Mouse (Mus musculus): Measurements from ENCODE around the gene Neurl1a. TPM values are rescaled to one million over a fixed set of nuclear protein-coding genes. Genes with fewer than 3 reads are reported as not detected.

Gene Neurl1a
- total RNA-seq, 2 experiments from 2014 or later = 63.6 to 86.9 TPM

- intact Hi-C loops (cut with DNase I; ENCODE audit: low total_unique reads) = no loop called here
- DNase-seq = no peak
These were observed 15.4 kb upstream of the Neurl1a start for GRCm38 (mm10) chr19:47163176-47163744.

GRCm38 (mm10) chr19:47166758-47167157 is 11.9 kb upstream of the Neurl1a start:
- intact Hi-C loops (cut with DNase I; ENCODE audit: low total_unique reads) = loop anchor here (5.0 kb wide), 1 partner anchor 49 kb away; no protein-coding TSS in a partner anchor

GRCm38 (mm10) chr19:47167617-47168214 is 10.9 kb upstream of the Neurl1a start:
- no peak for DNase-seq
- intact Hi-C loops (cut with DNase I; ENCODE audit: low total_unique reads) = loop anchor here (5.0 kb wide), 1 partner anchor 50 kb away; no protein-coding TSS in a partner anchor

More at GRCm38 (mm10) chr19:47166758-47167157, 11.9 kb upstream of the Neurl1a start:
- DNase-seq = no peak

GRCm38 (mm10) chr19:47168223-47168622 is 10.4 kb upstream of the Neurl1a start:
- intact Hi-C loops (cut with DNase I; ENCODE audit: low total_unique reads) = loop anchor here (5.0 kb wide), 1 partner anchor 51 kb away; no protein-coding TSS in a partner anchor
- no peak for DNase-seq

- intact Hi-C loops (cut with DNase I; ENCODE audit: low total_unique reads) = loop anchor here (5.0 kb wide), 1 partner anchor 52 kb away; no protein-coding TSS in a partner anchor
These were observed 9.7 kb upstream of the Neurl1a start for GRCm38 (mm10) chr19:47168793-47169412.

GRCm38 (mm10) chr19:47174515-47174914 is 4.1 kb upstream of the Neurl1a start:
- intact Hi-C loops (cut with DNase I; ENCODE audit: low total_unique reads) = no loop called here
- no peak for DNase-seq

More at GRCm38 (mm10) chr19:47168793-47169412, 9.7 kb upstream of the Neurl1a start:
- DNase-seq = peak; percentile 81

GRCm38 (mm10) chr19:47175472-47175871 is 3.1 kb upstream of the Neurl1a start:
- DNase-seq = no peak
- intact Hi-C loops (cut with DNase I; ENCODE audit: low total_unique reads) = loop anchor here (5.0 kb wide), 1 partner anchor 162 kb away; no protein-coding TSS in a partner anchor

GRCm38 (mm10) chr19:47176916-47177505 is 1.6 kb upstream of the Neurl1a start:
- no peak for DNase-seq
- intact Hi-C loops (cut with DNase I; ENCODE audit: low total_unique reads) = loop anchor here (2.0 to 5.0 kb wide), 2 partner anchors 86 to 160 kb away; no protein-coding TSS in a partner anchor

GRCm38 (mm10) chr19:47178001-47178400 is 619 bp upstream of the Neurl1a start:
- intact Hi-C loops (cut with DNase I; ENCODE audit: low total_unique reads) = loop anchor here (5.0 kb wide), 1 partner anchor 159 kb away; no protein-coding TSS in a partner anchor
- peak; percentile 37 for DNase-seq

- intact Hi-C loops (cut with DNase I; ENCODE audit: low total_unique reads) = loop anchor here (5.0 kb wide), 1 partner anchor 158 kb away; no protein-coding TSS in a partner anchor
- no peak for DNase-seq
These were observed 721 bp downstream of the Neurl1a start for GRCm38 (mm10) chr19:47179272-47179809.

- no peak for DNase-seq
- intact Hi-C loops (cut with DNase I; ENCODE audit: low total_unique reads) = no loop called here
These were observed 1.4 kb downstream of the Neurl1a start for GRCm38 (mm10) chr19:47180011-47180410.

GRCm38 (mm10) chr19:47184221-47184620 is 5.6 kb downstream of the Neurl1a start:
- no peak for DNase-seq
- intact Hi-C loops (cut with DNase I; ENCODE audit: low total_unique reads) = no loop called here

- intact Hi-C loops (cut with DNase I; ENCODE audit: low total_unique reads) = no loop called here
- no peak for DNase-seq
These were observed 6.1 kb downstream of the Neurl1a start for GRCm38 (mm10) chr19:47184736-47185135.

GRCm38 (mm10) chr19:47186514-47187275 is 8.1 kb downstream of the Neurl1a start:
- no peak for DNase-seq
- intact Hi-C loops (cut with DNase I; ENCODE audit: low total_unique reads) = no loop called here

- no peak for DNase-seq
- intact Hi-C loops (cut with DNase I; ENCODE audit: low total_unique reads) = no loop called here
These were observed 10.0 kb downstream of the Neurl1a start for GRCm38 (mm10) chr19:47188515-47189128.

GRCm38 (mm10) chr19:47192158-47192557 is 13.5 kb downstream of the Neurl1a start:
- intact Hi-C loops (cut with DNase I; ENCODE audit: low total_unique reads) = no loop called here
- no peak for DNase-seq

GRCm38 (mm10) chr19:47198671-47199350 is 20.2 kb downstream of the Neurl1a start:
- no peak for DNase-seq
- intact Hi-C loops (cut with DNase I; ENCODE audit: low total_unique reads) = no loop called here

GRCm38 (mm10) chr19:47201972-47202371 is 23.4 kb downstream of the Neurl1a start:
- intact Hi-C loops (cut with DNase I; ENCODE audit: low total_unique reads) = no loop called here
- no peak for DNase-seq
